Mouse (Mus musculus): ENCODE results near the gene Uts2r.

- TF ChIP-seq CTCF (IDR thresholded peaks at IDR 0.05; ENCODE audit: extremely low read depth, insufficient read depth, low read length) (no peak), POLR2A (IDR thresholded peaks at IDR 0.05; ENCODE audit: extremely low read depth, insufficient read depth, low read length) (no peak)
These were observed 42.0 kb upstream of the Uts2r start for GRCm38 (mm10) chr11:121118106-121118505.
